Mouse (Mus musculus): ENCODE measurements around the gene Mecr.

- no peak for TF ChIP-seq CTCF (IDR thresholded peaks at IDR 0.05; ENCODE audit: control insufficient read depth, insufficient read depth, low read length)
- no peak for TF ChIP-seq POLR2A (IDR thresholded peaks at IDR 0.05; ENCODE audit: borderline replicate concordance, control insufficient read depth, low read depth, low read length)
These were observed 22.0 kb upstream of the Mecr start for GRCm38 (mm10) chr4:131821161-131821731.
